Mouse (Mus musculus): ENCODE data around the gene Zfp580. TPM values are rescaled to one million over a fixed set of nuclear protein-coding genes. Genes with fewer than 3 reads are reported as not detected.

The Zfp580 gene
- polyA plus RNA-seq, 1 experiment: 14.0 TPM

DNA sequence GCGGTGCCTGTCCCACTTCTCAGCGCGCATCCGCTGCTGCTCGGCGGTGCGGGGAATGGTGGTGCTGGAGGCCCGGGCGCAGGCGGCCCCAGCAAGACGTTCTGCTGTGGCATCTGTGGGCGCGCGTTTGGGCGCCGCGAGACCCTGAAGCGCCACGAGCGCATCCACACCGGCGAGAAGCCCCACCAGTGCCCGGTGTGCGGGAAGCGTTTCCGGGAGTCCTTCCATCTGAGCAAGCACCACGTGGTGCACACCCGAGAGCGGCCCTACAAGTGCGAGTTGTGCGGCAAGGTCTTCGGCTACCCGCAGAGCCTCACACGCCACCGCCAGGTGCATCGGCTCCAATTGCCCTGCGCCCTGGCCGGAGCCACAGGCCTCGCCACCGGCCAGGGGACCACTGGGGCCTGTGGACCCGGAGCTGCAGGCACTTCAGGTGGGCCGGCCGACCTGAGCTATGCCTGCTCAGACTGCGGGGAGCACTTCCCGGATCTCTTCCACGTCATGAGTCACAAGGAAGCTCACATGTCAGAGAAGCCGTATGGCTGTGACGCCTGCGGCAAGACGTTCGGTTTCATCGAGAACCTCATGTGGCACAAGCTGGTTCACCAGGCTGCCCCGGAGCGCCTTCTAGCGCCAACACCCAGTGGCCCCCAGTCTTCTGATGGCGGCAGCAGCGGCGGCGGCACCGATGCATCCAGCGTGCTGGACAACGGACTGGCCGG lies 20.6 kb upstream of the Zfp580 start:
- TF ChIP-seq POLR2A (IDR thresholded peaks at IDR 0.05; ENCODE audit: insufficient read depth, low read length) (no peak), CTCF (IDR thresholded peaks at IDR 0.05; ENCODE audit: low read depth, low read length) (peak; percentile 2), EP300 (IDR thresholded peaks at IDR 0.05; ENCODE audit: insufficient read depth, low read depth, low read length) (0 out of 2 replicates have a peak, but pooled peaks have one; percentile 14)

DNA sequence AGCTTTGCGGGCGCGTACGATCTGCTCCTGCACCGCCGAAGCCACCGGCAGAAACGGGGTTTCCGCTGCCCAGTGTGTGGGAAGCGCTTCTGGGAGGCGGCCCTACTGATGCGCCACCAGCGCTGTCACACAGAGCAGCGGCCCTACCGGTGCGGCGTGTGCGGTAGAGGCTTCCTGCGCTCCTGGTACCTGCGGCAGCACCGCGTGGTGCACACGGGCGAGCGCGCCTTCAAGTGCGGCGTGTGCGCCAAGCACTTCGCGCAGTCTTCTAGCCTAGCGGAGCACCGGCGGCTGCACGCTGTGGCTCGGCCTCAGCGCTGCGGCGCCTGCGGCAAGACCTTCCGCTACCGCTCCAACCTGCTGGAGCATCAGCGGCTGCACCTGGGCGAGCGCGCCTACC lies 19.8 kb upstream of the Zfp580 start:
- Histone ChIP-seq H3K9ac (ENCODE audit: low read depth, poor library complexity, severe bottlenecking) (peak overlapping the region; percentile 41), H3K4me3 (ENCODE audit: low read depth, low read length) (peak overlapping the region; percentile 59), H3K4me1 (ENCODE audit: control insufficient read depth, insufficient read depth, low read length) (no peaks in the 10 kb centered on the region), H3K27ac (ENCODE audit: insufficient read depth, low read length) (no peak overlapping the region), H3K36me3 (ENCODE audit: control insufficient read depth, insufficient read depth, low read length, poor library complexity, severe bottlenecking) (no peaks in the 10 kb centered on the region), H3K9me3 (replicated peaks; ENCODE audit: control insufficient read depth, insufficient read depth, low read length, poor library complexity, severe bottlenecking) (no peaks in the 10 kb centered on the region), H3K27me3 (ENCODE audit: control insufficient read depth, insufficient read depth, low read length, poor library complexity, severe bottlenecking) (no peaks in the 10 kb centered on the region)
- TF ChIP-seq CTCF (IDR thresholded peaks at IDR 0.05; ENCODE audit: low read depth, low read length) (no peak), EP300 (IDR thresholded peaks at IDR 0.05; ENCODE audit: insufficient read depth, low read depth, low read length) (no peak), POLR2A (IDR thresholded peaks at IDR 0.05; ENCODE audit: insufficient read depth, low read length) (no peak)

More for the DNA sequence above, 20.6 kb upstream of the Zfp580 start:
- Histone ChIP-seq H3K4me3 (ENCODE audit: low read depth, low read length) (peak overlapping the region; percentile 59), H3K9ac (ENCODE audit: low read depth, poor library complexity, severe bottlenecking) (peak overlapping the region; percentile 41), H3K9me3 (replicated peaks; ENCODE audit: control insufficient read depth, insufficient read depth, low read length, poor library complexity, severe bottlenecking) (no peaks in the 10 kb centered on the region), H3K36me3 (ENCODE audit: control insufficient read depth, insufficient read depth, low read length, poor library complexity, severe bottlenecking) (no peaks in the 10 kb centered on the region), H3K27me3 (ENCODE audit: control insufficient read depth, insufficient read depth, low read length, poor library complexity, severe bottlenecking) (no peaks in the 10 kb centered on the region), H3K4me1 (ENCODE audit: control insufficient read depth, insufficient read depth, low read length) (no peaks in the 10 kb centered on the region), H3K27ac (ENCODE audit: insufficient read depth, low read length) (no peak overlapping the region)

DNA sequence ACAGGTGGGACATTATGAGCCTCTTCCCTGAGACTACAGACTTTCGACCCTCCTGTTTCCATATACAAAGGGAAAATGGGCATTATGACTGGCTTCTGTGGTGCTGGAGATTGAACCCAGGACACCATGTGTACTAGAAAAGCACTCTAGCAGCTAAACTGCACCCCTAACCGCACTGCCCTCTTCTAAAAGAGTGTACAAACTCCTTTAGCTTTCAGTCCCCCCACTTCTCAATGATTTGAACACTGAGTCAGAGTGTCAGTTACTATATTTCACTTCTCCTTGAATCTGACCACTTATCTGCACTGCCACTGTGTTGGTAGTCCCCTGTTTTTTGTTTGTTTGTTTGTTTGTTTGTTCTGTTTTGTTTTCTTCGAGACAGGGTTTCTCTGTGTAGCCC lies 17.5 kb upstream of the Zfp580 start, which contains the start of gene 4632433K11Rik:
4632433K11Rik (plus strand) TSS at position 301 of the 400 bp plus-strand sequence.
- Histone ChIP-seq H3K36me3 (ENCODE audit: control insufficient read depth, insufficient read depth, low read length, poor library complexity, severe bottlenecking) (no peaks in the 10 kb centered on the region), H3K27me3 (ENCODE audit: control insufficient read depth, insufficient read depth, low read length, poor library complexity, severe bottlenecking) (no peaks in the 10 kb centered on the region), H3K27ac (ENCODE audit: insufficient read depth, low read length) (no peak within 1 kb of the TSS), H3K4me1 (ENCODE audit: control insufficient read depth, insufficient read depth, low read length) (no peaks in the 10 kb centered on the region), H3K9ac (ENCODE audit: low read depth, poor library complexity, severe bottlenecking) (no peak within 1 kb of the TSS), H3K9me3 (replicated peaks; ENCODE audit: control insufficient read depth, insufficient read depth, low read length, poor library complexity, severe bottlenecking) (no peaks in the 10 kb centered on the region), H3K4me3 (ENCODE audit: low read depth, low read length) (no peak within 1 kb of the TSS)
- TF ChIP-seq CTCF (IDR thresholded peaks at IDR 0.05; ENCODE audit: low read depth, low read length) (no peak), EP300 (IDR thresholded peaks at IDR 0.05; ENCODE audit: insufficient read depth, low read depth, low read length) (no peak), POLR2A (IDR thresholded peaks at IDR 0.05; ENCODE audit: insufficient read depth, low read length) (no peak)

DNA sequence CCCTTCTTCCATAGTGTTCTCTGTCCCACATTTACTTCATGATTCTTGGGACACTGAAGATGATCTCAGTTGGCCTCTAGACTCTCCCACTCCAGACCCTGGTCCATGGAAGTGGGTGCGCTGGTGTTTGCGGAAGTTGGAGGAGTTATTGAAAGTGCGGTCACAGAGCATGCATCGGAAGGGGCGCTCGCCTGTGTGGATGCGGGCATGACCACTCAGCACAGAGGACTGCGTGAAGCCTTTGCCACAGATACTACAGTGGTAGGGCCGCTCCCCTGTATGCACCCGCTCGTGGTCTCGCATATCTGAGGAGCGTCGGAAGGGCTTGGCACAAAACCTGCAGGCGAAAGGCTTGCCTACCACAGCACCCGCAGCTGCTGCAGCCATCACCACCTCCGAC lies 15.7 kb upstream of the Zfp580 start:
- Histone ChIP-seq H3K36me3 (ENCODE audit: control insufficient read depth, insufficient read depth, low read length, poor library complexity, severe bottlenecking) (no peaks in the 10 kb centered on the region), H3K27me3 (ENCODE audit: control insufficient read depth, insufficient read depth, low read length, poor library complexity, severe bottlenecking) (no peaks in the 10 kb centered on the region), H3K4me1 (ENCODE audit: control insufficient read depth, insufficient read depth, low read length) (no peaks in the 10 kb centered on the region), H3K27ac (ENCODE audit: insufficient read depth, low read length) (no peak overlapping the region), H3K9ac (ENCODE audit: low read depth, poor library complexity, severe bottlenecking) (no peak overlapping the region), H3K4me3 (ENCODE audit: low read depth, low read length) (no peak overlapping the region), H3K9me3 (replicated peaks; ENCODE audit: control insufficient read depth, insufficient read depth, low read length, poor library complexity, severe bottlenecking) (no peaks in the 10 kb centered on the region)
- TF ChIP-seq POLR2A (IDR thresholded peaks at IDR 0.05; ENCODE audit: insufficient read depth, low read length) (no peak), CTCF (IDR thresholded peaks at IDR 0.05; ENCODE audit: low read depth, low read length) (no peak), EP300 (IDR thresholded peaks at IDR 0.05; ENCODE audit: insufficient read depth, low read depth, low read length) (no peak)

DNA sequence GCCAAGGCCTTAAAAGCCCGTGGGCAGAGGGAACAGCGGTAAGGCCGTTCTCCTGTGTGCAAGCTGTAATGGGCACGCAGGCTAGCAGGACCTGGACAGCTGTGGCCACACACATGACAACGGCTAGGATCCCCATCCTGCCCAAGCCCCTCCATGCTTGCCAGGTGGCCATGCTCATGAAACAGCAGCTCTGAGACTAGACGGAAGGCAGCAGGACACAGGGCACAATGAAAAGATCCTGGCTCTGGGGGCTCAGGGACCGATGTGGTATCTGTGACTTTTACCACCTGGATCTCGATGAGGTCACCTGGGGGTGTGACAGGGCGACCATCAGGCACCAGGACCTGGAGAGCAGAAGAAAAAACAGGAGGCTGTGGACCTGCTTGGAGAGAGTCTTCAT lies 15.2 kb upstream of the Zfp580 start:
- Histone ChIP-seq H3K36me3 (ENCODE audit: control insufficient read depth, insufficient read depth, low read length, poor library complexity, severe bottlenecking) (peaks cover under 1% of the 10 kb centered on the region; the same call in 1 of the 2 replicates), H3K27me3 (ENCODE audit: control insufficient read depth, insufficient read depth, low read length, poor library complexity, severe bottlenecking) (no peaks in the 10 kb centered on the region), H3K9ac (ENCODE audit: low read depth, poor library complexity, severe bottlenecking) (no peak overlapping the region), H3K4me3 (ENCODE audit: low read depth, low read length) (no peak overlapping the region), H3K27ac (ENCODE audit: insufficient read depth, low read length) (no peak overlapping the region), H3K4me1 (ENCODE audit: control insufficient read depth, insufficient read depth, low read length) (no peaks in the 10 kb centered on the region), H3K9me3 (replicated peaks; ENCODE audit: control insufficient read depth, insufficient read depth, low read length, poor library complexity, severe bottlenecking) (no peaks in the 10 kb centered on the region)
- TF ChIP-seq CTCF (IDR thresholded peaks at IDR 0.05; ENCODE audit: low read depth, low read length) (no peak), POLR2A (IDR thresholded peaks at IDR 0.05; ENCODE audit: insufficient read depth, low read length) (no peak), EP300 (IDR thresholded peaks at IDR 0.05; ENCODE audit: insufficient read depth, low read depth, low read length) (no peak)

DNA sequence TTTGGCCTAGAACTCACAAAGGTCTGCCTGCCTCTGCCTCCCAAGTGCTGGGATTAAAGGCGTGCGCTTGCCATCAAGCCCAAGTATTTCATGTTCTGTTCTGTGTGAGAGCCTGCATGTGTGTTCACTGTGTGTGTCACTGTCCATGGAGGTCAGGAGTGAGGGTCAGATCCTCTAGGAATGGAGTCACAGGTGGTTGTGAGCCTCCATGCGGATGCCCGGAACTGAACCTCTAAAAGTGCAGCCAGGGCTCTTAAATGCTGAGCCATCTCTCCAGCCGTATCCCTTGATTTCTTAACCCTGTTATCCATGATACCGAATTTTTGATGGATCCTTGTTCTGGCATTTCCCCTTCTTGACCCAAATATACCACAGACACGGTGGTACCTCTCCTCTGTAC lies 14.3 kb upstream of the Zfp580 start:
- H3K36me3 ChIP-seq (ENCODE audit: control insufficient read depth, insufficient read depth, low read length, poor library complexity, severe bottlenecking): peaks cover 2% of the 10 kb centered on the region; the same call in 1 of the 2 replicates
- no peaks in the 10 kb centered on the region for H3K9me3 ChIP-seq (replicated peaks; ENCODE audit: control insufficient read depth, insufficient read depth, low read length, poor library complexity, severe bottlenecking)
- no peak overlapping the region for H3K9ac ChIP-seq (ENCODE audit: low read depth, poor library complexity, severe bottlenecking)
- no peak overlapping the region for H3K4me3 ChIP-seq (ENCODE audit: low read depth, low read length)
- no peak overlapping the region for H3K27ac ChIP-seq (ENCODE audit: insufficient read depth, low read length)
- H3K4me1 ChIP-seq (ENCODE audit: control insufficient read depth, insufficient read depth, low read length): no peaks in the 10 kb centered on the region
- H3K27me3 ChIP-seq (ENCODE audit: control insufficient read depth, insufficient read depth, low read length, poor library complexity, severe bottlenecking): no peaks in the 10 kb centered on the region
- TF ChIP-seq EP300 (IDR thresholded peaks at IDR 0.05; ENCODE audit: insufficient read depth, low read depth, low read length): no peak
- no peak for TF ChIP-seq CTCF (IDR thresholded peaks at IDR 0.05; ENCODE audit: low read depth, low read length)
- no peak for TF ChIP-seq POLR2A (IDR thresholded peaks at IDR 0.05; ENCODE audit: insufficient read depth, low read length)
